Mouse (Mus musculus): ENCODE data around the gene Lemd1. TPM values are rescaled to one million over a fixed set of nuclear protein-coding genes. Genes with fewer than 3 reads are reported as not detected.

Lemd1 gene
- total and polyA plus RNA-seq, 3 experiments = not detected

DNA sequence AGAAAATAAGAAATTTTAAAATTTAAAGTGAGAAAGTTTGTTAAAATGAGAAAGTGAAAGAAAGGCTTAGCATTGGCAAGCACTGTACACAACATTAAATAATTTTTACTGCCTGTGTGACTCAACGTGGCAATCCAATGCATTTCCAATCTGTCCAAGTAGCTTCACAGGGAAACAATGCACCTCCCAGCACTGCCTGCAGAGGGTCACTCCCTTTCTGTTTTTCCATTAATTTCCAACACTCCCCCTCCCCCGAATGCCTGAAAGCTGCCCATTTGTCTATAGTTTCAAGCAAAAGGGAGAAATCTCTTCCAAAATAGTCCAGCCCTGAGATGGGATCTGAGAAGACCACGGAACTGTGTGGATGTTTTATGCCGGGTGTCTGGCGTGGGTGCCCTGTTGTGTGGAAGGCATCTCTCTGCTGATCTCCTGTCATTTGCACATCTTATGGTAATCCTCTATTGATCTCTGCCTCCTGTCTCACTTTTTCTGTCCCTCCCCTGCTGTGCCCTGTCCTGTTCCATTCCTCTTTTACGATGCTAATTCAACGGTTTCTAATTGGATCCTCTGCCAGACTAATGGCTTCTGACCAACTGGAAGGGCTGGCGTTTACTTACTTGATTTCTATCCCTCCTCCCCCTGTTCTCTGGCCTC lies 90.4 kb downstream of the Lemd1 start:
- no peak overlapping the region for H3K4me2 ChIP-seq (ENCODE audit: insufficient read depth, low read depth, poor library complexity, severe bottlenecking)

DNA sequence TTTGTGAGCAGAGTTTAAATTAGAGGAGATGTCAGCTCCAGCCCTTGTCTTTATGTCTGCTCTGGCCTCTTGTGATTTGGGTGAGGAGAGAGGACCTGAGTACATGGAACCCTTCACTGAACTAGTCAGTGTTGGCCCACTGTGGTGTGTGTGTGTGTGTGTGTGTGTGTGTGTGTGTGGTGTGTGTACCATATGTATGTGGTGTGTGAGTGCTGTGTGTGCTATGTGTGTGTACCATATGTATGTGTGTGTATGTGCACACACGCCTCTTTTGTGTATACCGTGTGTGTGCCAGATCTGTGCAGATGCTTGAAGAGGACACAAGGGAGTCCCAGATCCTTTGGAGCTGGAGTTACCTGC lies 90.9 kb downstream of the Lemd1 start:
- H3K4me1 ChIP-seq (ENCODE audit: control insufficient read depth in 1 of 2, insufficient read depth in 2 of 2) = peaks cover 0 to 16% of the 10 kb centered on the region in 2 experiments; a peak in 2 of 4 replicates
- no peak overlapping the region for H3K4me2 ChIP-seq (ENCODE audit: insufficient read depth, low read depth, poor library complexity, severe bottlenecking)
- dilution Hi-C loops (cut with MboI; ENCODE audit: extremely low pct_ligation_motif_present, extremely low pct_unique_long_range_greater_than_20kb, low sequenced_read_pairs) (no loop called here), in situ Hi-C loops (cut with MboI; ENCODE audit: low pct_ligation_motif_present, low pct_unique_long_range_greater_than_20kb, low sequenced_read_pairs) (no loop called here)
- H3K4me3 ChIP-seq (replicated peaks in 1 of 3; ENCODE audit: low read depth in 2 of 3, low read length in 2 of 3, poor library complexity in 1 of 3) = no peak overlapping the region
- H3K9me3 ChIP-seq (replicated peaks; ENCODE audit: low read length) = no peaks in the 10 kb centered on the region
- H3K79me2 ChIP-seq (replicated peaks; ENCODE audit: control insufficient read depth, extremely low read depth, insufficient read depth, poor library complexity, severe bottlenecking) = no peaks in the 10 kb centered on the region
- H3K27me3 ChIP-seq (replicated peaks) = no peaks in the 10 kb centered on the region
- no peak for TF ChIP-seq EP300 (IDR thresholded peaks at IDR 0.05; ENCODE audit: low read length)
- TF ChIP-seq KAT2A (IDR thresholded peaks at IDR 0.05; ENCODE audit: insufficient replicate concordance, low read length) = no peak
- no peak for TF ChIP-seq ETS1 (conservative IDR thresholded peaks at IDR 0.05; ENCODE audit: low read depth, low read length)
- TF ChIP-seq MAFK (IDR thresholded peaks at IDR 0.05; ENCODE audit: insufficient replicate concordance, low read length) = no peak
- no peak for TF ChIP-seq ZC3H11A (IDR thresholded peaks at IDR 0.05; ENCODE audit: low read depth, low read length)
- TF ChIP-seq ELF1 (IDR thresholded peaks at IDR 0.05; ENCODE audit: low read depth, low read length) = no peak
- TF ChIP-seq MAX (IDR thresholded peaks at IDR 0.05; ENCODE audit: low read length) = no peak
- no peak for TF ChIP-seq HCFC1 (IDR thresholded peaks at IDR 0.05; ENCODE audit: low read depth, low read length)
- TF ChIP-seq JUND (conservative IDR thresholded peaks at IDR 0.05; ENCODE audit: low read depth, low read length) = no peak
- no peak for TF ChIP-seq RCOR1 (conservative IDR thresholded peaks at IDR 0.05; ENCODE audit: low read depth, low read length)
- no peak for TF ChIP-seq NRF1 (IDR thresholded peaks at IDR 0.05; ENCODE audit: low read depth, low read length)
- TF ChIP-seq PAX5 (IDR thresholded peaks at IDR 0.05; ENCODE audit: low read length) = no peak
- no peak overlapping the region for H3K9ac ChIP-seq (ENCODE audit: insufficient read depth, low read depth)
- no peak for DNase-seq (ENCODE audit: extremely low read depth)
- no peaks in the 10 kb centered on the region for H3K36me3 ChIP-seq (replicated peaks in 1 of 2; ENCODE audit: control insufficient read depth in 1 of 2, insufficient read depth in 1 of 2, low read length in 1 of 2)
- H3K27ac ChIP-seq (ENCODE audit: insufficient read depth, low read depth) = no peak overlapping the region

More for the DNA sequence above, 90.4 kb downstream of the Lemd1 start:
- DNase-seq (ENCODE audit: extremely low read depth) = no peak
- dilution Hi-C loops (cut with MboI; ENCODE audit: extremely low pct_ligation_motif_present, extremely low pct_unique_long_range_greater_than_20kb, low sequenced_read_pairs) (no loop called here), in situ Hi-C loops (cut with MboI; ENCODE audit: low pct_ligation_motif_present, low pct_unique_long_range_greater_than_20kb, low sequenced_read_pairs) (no loop called here)
- TF ChIP-seq PAX5 (IDR thresholded peaks at IDR 0.05; ENCODE audit: low read length) (no peak), E2F4 (IDR thresholded peaks at IDR 0.05; ENCODE audit: insufficient replicate concordance, low read depth, low read length) (no peak), MXI1 (IDR thresholded peaks at IDR 0.05; ENCODE audit: low read depth, low read length) (no peak), MEF2A (IDR thresholded peaks at IDR 0.05; ENCODE audit: borderline replicate concordance, low read depth, low read length) (no peak), JUND (conservative IDR thresholded peaks at IDR 0.05; ENCODE audit: low read depth, low read length) (no peak), NRF1 (IDR thresholded peaks at IDR 0.05; ENCODE audit: low read depth, low read length) (no peak), ETS1 (conservative IDR thresholded peaks at IDR 0.05; ENCODE audit: low read depth, low read length) (no peak), RCOR1 (conservative IDR thresholded peaks at IDR 0.05; ENCODE audit: low read depth, low read length) (no peak), HCFC1 (IDR thresholded peaks at IDR 0.05; ENCODE audit: low read depth, low read length) (no peak), ZKSCAN1 (IDR thresholded peaks at IDR 0.05; ENCODE audit: borderline replicate concordance, low read depth, low read length) (no peak), KAT2A (IDR thresholded peaks at IDR 0.05; ENCODE audit: insufficient replicate concordance, low read length) (no peak), MAX (IDR thresholded peaks at IDR 0.05; ENCODE audit: low read length) (no peak), BHLHE40 (IDR thresholded peaks at IDR 0.05; ENCODE audit: low read depth, low read length) (no peak)
- H3K27me3 ChIP-seq (replicated peaks) = no peaks in the 10 kb centered on the region
- H3K79me2 ChIP-seq (replicated peaks; ENCODE audit: control insufficient read depth, extremely low read depth, insufficient read depth, poor library complexity, severe bottlenecking) = no peaks in the 10 kb centered on the region
- H3K9me3 ChIP-seq (replicated peaks; ENCODE audit: low read length) = no peaks in the 10 kb centered on the region
- H3K4me1 ChIP-seq (ENCODE audit: control insufficient read depth in 1 of 2, insufficient read depth in 2 of 2) = peaks cover 0 to 12% of the 10 kb centered on the region in 2 experiments; a peak in 2 of 4 replicates
- no peak overlapping the region for H3K27ac ChIP-seq (ENCODE audit: insufficient read depth, low read depth)
- no peak overlapping the region for H3K4me3 ChIP-seq (replicated peaks in 1 of 3; ENCODE audit: low read depth in 2 of 3, low read length in 2 of 3, poor library complexity in 1 of 3)
- H3K36me3 ChIP-seq (replicated peaks in 1 of 2; ENCODE audit: control insufficient read depth in 1 of 2, insufficient read depth in 1 of 2, low read length in 1 of 2) = no peaks in the 10 kb centered on the region
- no peak overlapping the region for H3K9ac ChIP-seq (ENCODE audit: insufficient read depth, low read depth)
